Mouse (Mus musculus): Measurements from ENCODE around the gene Leprot.

GRCm38 (mm10) chr4:101686227-101686810, 38.8 kb downstream of the Leprot start:
- TF ChIP-seq EP300 (IDR thresholded peaks at IDR 0.05; ENCODE audit: insufficient read depth, low read depth, low read length), result no peak
- TF ChIP-seq POLR2A (IDR thresholded peaks at IDR 0.05; ENCODE audit: insufficient read depth, low read depth, low read length), result no peak
- TF ChIP-seq CTCF (IDR thresholded peaks at IDR 0.05), result no peak

Data from heart, adult 2 months (tissue).